Mouse (Mus musculus) liver, adult 2 months (tissue): ENCODE data around the gene Vti1a.

Source experiments
- CTCF ChIP-seq: fragments of 200-500 bp; IDR thresholded peaks from 2 replicates; pipeline ENCODE4 v1.5.1; 2011; ENCODE audit warnings: low read depth, low read length, control low read depth
- POLR2A ChIP-seq: fragments of 200-500 bp; IDR thresholded peaks from 2 replicates; pipeline ENCODE4 v1.6.1; 2011; ENCODE audit warnings: low read length, control low read depth; ENCODE audit not compliant: insufficient read depth; ENCODE audit errors: extremely low read depth

- TF ChIP-seq CTCF (no peak), POLR2A (no peak)
Measured at GRCm38 (mm10) chr19:55408486-55408885, 92.4 kb downstream of the Vti1a start.
